Mouse (Mus musculus): ENCODE results near the gene Aldh3b1. TPM values are rescaled to one million over a fixed set of nuclear protein-coding genes. Genes with fewer than 3 reads are reported as not detected.

The Aldh3b1 gene
- polyA plus RNA-seq, 1 experiment from 2014 or later: 1.4 TPM

GRCm38 (mm10) chr19:3947813-3948212, 18.2 kb upstream of the Aldh3b1 start:
- ATAC-seq: no peak

GRCm38 (mm10) chr19:3946715-3947114, 17.1 kb upstream of the Aldh3b1 start:
- Histone ChIP-seq H3K27me3 (replicated peaks; ENCODE audit: control insufficient read depth, insufficient read depth, low read length) (no peaks in the 10 kb centered on the region; the same call in 1 of the 2 replicates), H3K9ac (replicated peaks; ENCODE audit: low read depth, low read length) (no peak overlapping the region), H3K4me2 (ENCODE audit: low read length) (no peak overlapping the region), H3K36me3 (ENCODE audit: control insufficient read depth, insufficient read depth) (no peaks in the 10 kb centered on the region), H3K4me3 (replicated peaks; ENCODE audit: low read length) (no peak overlapping the region), H3K27ac (ENCODE audit: low read length) (no peak overlapping the region), H3K4me1 (replicated peaks; ENCODE audit: control insufficient read depth, insufficient read depth, low read length) (no peaks in the 10 kb centered on the region), H3K9me3 (ENCODE audit: control insufficient read depth, low read length) (no peaks in the 10 kb centered on the region)
- 13% methylated on average over 2 of the region's 2 CpGs for WGBS
- ATAC-seq: peak; percentile 82

More at GRCm38 (mm10) chr19:3947813-3948212, 18.2 kb upstream of the Aldh3b1 start:
- Histone ChIP-seq H3K4me2 (ENCODE audit: low read length) (no peak overlapping the region), H3K4me1 (replicated peaks; ENCODE audit: control insufficient read depth, insufficient read depth, low read length) (no peaks in the 10 kb centered on the region), H3K4me3 (replicated peaks; ENCODE audit: low read length) (no peak overlapping the region), H3K27ac (ENCODE audit: low read length) (no peak overlapping the region), H3K36me3 (ENCODE audit: control insufficient read depth, insufficient read depth) (no peaks in the 10 kb centered on the region), H3K9ac (replicated peaks; ENCODE audit: low read depth, low read length) (no peak overlapping the region), H3K9me3 (ENCODE audit: control insufficient read depth, low read length) (no peaks in the 10 kb centered on the region), H3K27me3 (replicated peaks; ENCODE audit: control insufficient read depth, insufficient read depth, low read length) (no peaks in the 10 kb centered on the region; the same call in 1 of the 2 replicates)
- WGBS: 71% methylated on average over 3 of the region's 3 CpGs

- no peaks in the 10 kb centered on the region for H3K4me1 ChIP-seq (replicated peaks; ENCODE audit: control insufficient read depth, insufficient read depth, low read length)
- no peak overlapping the region for H3K27ac ChIP-seq (ENCODE audit: low read length)
- no peaks in the 10 kb centered on the region for H3K36me3 ChIP-seq (ENCODE audit: control insufficient read depth, insufficient read depth)
- H3K27me3 ChIP-seq (replicated peaks; ENCODE audit: control insufficient read depth, insufficient read depth, low read length): no peaks in the 10 kb centered on the region; the same call in 1 of the 2 replicates
- H3K4me2 ChIP-seq (ENCODE audit: low read length): no peak overlapping the region
- no peaks in the 10 kb centered on the region for H3K9me3 ChIP-seq (ENCODE audit: control insufficient read depth, low read length)
- WGBS: 37% methylated on average over 10 of the region's 10 CpGs
- no peak overlapping the region for H3K9ac ChIP-seq (replicated peaks; ENCODE audit: low read depth, low read length)
- ATAC-seq: no peak
- no peak overlapping the region for H3K4me3 ChIP-seq (replicated peaks; ENCODE audit: low read length)
Measured at GRCm38 (mm10) chr19:3945872-3946564, 16.4 kb upstream of the Aldh3b1 start.

- no peak overlapping the region for H3K4me2 ChIP-seq (ENCODE audit: low read length)
Measured at GRCm38 (mm10) chr19:3942986-3943735, 13.6 kb upstream of the Aldh3b1 start.

GRCm38 (mm10) chr19:3942315-3942714, 12.7 kb upstream of the Aldh3b1 start:
- ATAC-seq: no peak
- Histone ChIP-seq H3K4me2 (ENCODE audit: low read length) (no peak overlapping the region), H3K27ac (ENCODE audit: low read length) (no peak overlapping the region), H3K36me3 (ENCODE audit: control insufficient read depth, insufficient read depth) (no peaks in the 10 kb centered on the region), H3K4me1 (replicated peaks; ENCODE audit: control insufficient read depth, insufficient read depth, low read length) (no peaks in the 10 kb centered on the region), H3K4me3 (replicated peaks; ENCODE audit: low read length) (no peak overlapping the region), H3K27me3 (replicated peaks; ENCODE audit: control insufficient read depth, insufficient read depth, low read length) (no peaks in the 10 kb centered on the region; the same call in 1 of the 2 replicates), H3K9ac (replicated peaks; ENCODE audit: low read depth, low read length) (no peak overlapping the region), H3K9me3 (ENCODE audit: control insufficient read depth, low read length) (no peaks in the 10 kb centered on the region)
- WGBS: 88% methylated on average over 7 of the region's 7 CpGs

More at GRCm38 (mm10) chr19:3942986-3943735, 13.6 kb upstream of the Aldh3b1 start:
- no peak for ATAC-seq
- Histone ChIP-seq H3K9ac (replicated peaks; ENCODE audit: low read depth, low read length) (no peak overlapping the region), H3K4me3 (replicated peaks; ENCODE audit: low read length) (no peak overlapping the region), H3K27ac (ENCODE audit: low read length) (no peak overlapping the region), H3K27me3 (replicated peaks; ENCODE audit: control insufficient read depth, insufficient read depth, low read length) (no peaks in the 10 kb centered on the region; the same call in 1 of the 2 replicates), H3K9me3 (ENCODE audit: control insufficient read depth, low read length) (no peaks in the 10 kb centered on the region), H3K36me3 (ENCODE audit: control insufficient read depth, insufficient read depth) (no peaks in the 10 kb centered on the region), H3K4me1 (replicated peaks; ENCODE audit: control insufficient read depth, insufficient read depth, low read length) (no peaks in the 10 kb centered on the region)
- 25% methylated on average over 27 of the region's 27 CpGs for WGBS

GRCm38 (mm10) chr19:3935896-3936850, 6.6 kb upstream of the Aldh3b1 start:
- H3K4me1 ChIP-seq (replicated peaks; ENCODE audit: control insufficient read depth, insufficient read depth, low read length): peaks cover 11% of the 10 kb centered on the region
- H3K27ac ChIP-seq (ENCODE audit: low read length): no peak overlapping the region
- no peaks in the 10 kb centered on the region for H3K36me3 ChIP-seq (ENCODE audit: control insufficient read depth, insufficient read depth)
- peak overlapping the region; percentile 66 for H3K4me2 ChIP-seq (ENCODE audit: low read length)
- WGBS: 5% methylated on average over 22 of the region's 22 CpGs
- peak overlapping the region; percentile 51 for H3K9ac ChIP-seq (replicated peaks; ENCODE audit: low read depth, low read length)
- no peaks in the 10 kb centered on the region for H3K9me3 ChIP-seq (ENCODE audit: control insufficient read depth, low read length)
- H3K4me3 ChIP-seq (replicated peaks; ENCODE audit: low read length): peak overlapping the region; percentile 39
- H3K27me3 ChIP-seq (replicated peaks; ENCODE audit: control insufficient read depth, insufficient read depth, low read length): peaks cover 10% of the 10 kb centered on the region
- no peak for ATAC-seq

GRCm38 (mm10) chr19:3935032-3935895, 5.7 kb upstream of the Aldh3b1 start, which contains the start of gene Unc93b1:
Gene Unc93b1 (plus strand): TSS chr19:3935186.
- Histone ChIP-seq H3K4me3 (replicated peaks; ENCODE audit: low read length) (peak within 1 kb of the TSS; percentile 39), H3K4me1 (replicated peaks; ENCODE audit: control insufficient read depth, insufficient read depth, low read length) (peaks cover 16% of the 10 kb centered on the region), H3K27me3 (replicated peaks; ENCODE audit: control insufficient read depth, insufficient read depth, low read length) (peaks cover 10% of the 10 kb centered on the region), H3K36me3 (ENCODE audit: control insufficient read depth, insufficient read depth) (no peaks in the 10 kb centered on the region), H3K9me3 (ENCODE audit: control insufficient read depth, low read length) (no peaks in the 10 kb centered on the region), H3K9ac (replicated peaks; ENCODE audit: low read depth, low read length) (peak within 1 kb of the TSS; percentile 51), H3K27ac (ENCODE audit: low read length) (no peak within 1 kb of the TSS), H3K4me2 (ENCODE audit: low read length) (peak within 1 kb of the TSS; percentile 66)
- ATAC-seq: peak; percentile 62
- WGBS: 8% methylated on average over 40 of the region's 42 CpGs

- peaks cover 27% of the 10 kb centered on the region for H3K4me1 ChIP-seq (replicated peaks; ENCODE audit: control insufficient read depth, insufficient read depth, low read length)
- no peaks in the 10 kb centered on the region for H3K9me3 ChIP-seq (ENCODE audit: control insufficient read depth, low read length)
- no peak for ATAC-seq
- H3K36me3 ChIP-seq (ENCODE audit: control insufficient read depth, insufficient read depth): no peaks in the 10 kb centered on the region
- H3K27ac ChIP-seq (ENCODE audit: low read length): no peak overlapping the region
- H3K27me3 ChIP-seq (replicated peaks; ENCODE audit: control insufficient read depth, insufficient read depth, low read length): peaks cover 10% of the 10 kb centered on the region
- H3K9ac ChIP-seq (replicated peaks; ENCODE audit: low read depth, low read length): no peak overlapping the region
- H3K4me2 ChIP-seq (ENCODE audit: low read length): no peak overlapping the region
- 89% methylated on average over 9 of the region's 9 CpGs for WGBS
- no peak overlapping the region for H3K4me3 ChIP-seq (replicated peaks; ENCODE audit: low read length)
Measured at GRCm38 (mm10) chr19:3931716-3932115, 2.1 kb upstream of the Aldh3b1 start.

Measured in forebrain, embryonic 16.5 days (tissue).